Mouse (Mus musculus) layer of hippocampus, postnatal 36 days (tissue): ENCODE measurements at regions not wholly inside any gene's neighbourhood (a gene's known extent, or its start where the extent isn't known, plus 50 kb on each side); places are given as distances from the start of the nearest gene placed in this dataset.

Experiments used
- DNase-seq, 2 experiments: peaks; one replicate each; pipeline ENCODE4 v3.0.0; 2022

DNA sequence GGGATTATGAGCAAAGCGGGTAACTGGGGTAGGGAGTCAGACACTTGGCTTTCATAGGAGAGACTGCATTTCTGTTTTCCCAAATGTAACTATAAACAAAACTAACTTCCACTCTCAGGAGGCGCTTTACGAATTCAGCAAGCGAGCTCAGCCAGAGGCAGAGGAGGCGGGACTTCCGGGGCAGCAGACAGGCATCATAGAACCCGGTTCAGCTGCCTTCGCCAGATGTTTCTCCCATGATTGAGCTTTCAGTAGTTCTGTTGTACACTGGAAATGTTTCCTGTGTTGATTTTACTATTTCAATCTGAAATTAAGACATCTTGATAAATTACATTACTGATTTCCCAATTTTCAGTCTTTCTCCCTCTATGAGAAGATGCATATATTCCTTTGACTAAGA, 92.9 kb downstream of the Zfp365 start:
- DNase-seq, result no peak

DNA sequence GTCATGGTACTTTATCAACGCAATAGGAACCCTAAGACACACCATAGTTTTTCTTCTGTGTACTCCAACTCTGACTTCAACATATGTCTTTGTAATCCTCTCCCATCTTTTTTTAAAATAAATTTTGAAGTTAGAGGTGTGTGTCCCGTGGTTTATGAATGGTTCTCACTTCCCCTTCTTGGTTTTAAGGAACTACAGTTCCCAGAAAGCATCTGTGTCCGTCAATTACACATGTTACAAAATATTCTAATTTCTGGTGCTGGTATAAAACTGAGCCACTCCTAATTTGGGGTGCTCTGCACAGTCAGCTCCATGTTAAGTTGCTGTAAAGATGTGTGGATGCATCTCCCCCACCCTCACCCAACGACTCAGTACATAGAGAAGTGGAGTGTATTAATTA, 98.6 kb downstream of the Zfp365 start:
- DNase-seq, result no peak

DNA sequence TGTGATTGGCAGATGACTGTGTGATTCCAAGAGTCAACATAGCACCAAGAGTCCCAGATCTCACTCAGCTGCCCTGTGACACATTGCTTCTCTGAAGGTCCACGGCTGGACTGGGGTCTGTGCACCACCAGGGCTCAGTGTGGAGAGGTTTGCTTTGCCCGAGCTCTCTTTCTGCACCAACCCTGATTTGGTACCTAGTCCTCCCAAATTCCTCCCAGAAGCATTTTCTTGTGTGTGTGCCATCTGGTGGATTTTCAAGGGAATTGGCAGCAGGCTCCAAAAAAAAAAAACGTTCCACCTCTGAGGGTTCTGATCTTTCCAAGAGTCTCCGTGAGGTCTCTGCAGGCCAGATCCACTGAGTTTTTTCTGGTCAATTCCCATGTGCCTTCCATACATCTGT, 107.3 kb downstream of the Zfp365 start:
- DNase-seq, result peak; percentile 8 to 9

DNA sequence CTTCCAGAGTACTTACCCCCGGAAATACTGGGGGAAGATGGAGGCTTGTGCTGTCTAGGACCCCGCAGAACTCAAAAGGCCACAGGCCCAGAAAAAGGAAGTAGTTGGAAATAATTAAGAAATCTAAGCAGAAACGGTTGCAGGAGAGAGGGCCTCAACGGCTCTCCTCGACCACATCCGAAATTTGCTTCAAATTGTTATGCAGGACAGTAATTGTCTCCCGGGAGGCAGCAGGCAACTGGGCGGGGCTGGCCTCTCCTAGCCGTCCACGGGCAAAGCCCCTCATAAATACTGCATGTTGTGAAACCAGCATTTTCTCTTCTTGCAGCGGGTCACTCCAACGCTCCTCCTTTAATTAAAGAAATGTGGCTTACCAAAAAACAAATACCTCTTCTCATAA, 107.8 kb downstream of the Zfp365 start:
- DNase-seq, result no peak

DNA sequence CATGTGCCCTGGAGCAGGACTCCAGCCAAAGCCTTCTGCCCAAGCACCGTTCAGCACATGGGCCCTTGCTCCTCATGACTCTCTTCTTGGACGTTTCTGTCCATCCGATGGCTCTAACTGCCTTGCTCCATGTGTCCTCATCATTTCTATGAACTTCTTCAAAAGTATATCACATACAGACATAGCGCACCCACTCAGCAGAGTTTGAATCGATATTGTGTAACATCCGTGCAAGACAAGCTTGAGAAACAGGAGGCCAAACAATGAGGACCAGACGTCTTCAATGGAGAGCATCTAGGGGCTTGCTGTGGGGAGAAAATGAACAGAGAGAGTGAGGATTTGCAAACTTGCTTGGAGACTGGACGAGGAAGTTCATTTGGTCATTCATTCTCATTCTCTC, 110.3 kb downstream of the Zfp365 start:
- no peak for DNase-seq

DNA sequence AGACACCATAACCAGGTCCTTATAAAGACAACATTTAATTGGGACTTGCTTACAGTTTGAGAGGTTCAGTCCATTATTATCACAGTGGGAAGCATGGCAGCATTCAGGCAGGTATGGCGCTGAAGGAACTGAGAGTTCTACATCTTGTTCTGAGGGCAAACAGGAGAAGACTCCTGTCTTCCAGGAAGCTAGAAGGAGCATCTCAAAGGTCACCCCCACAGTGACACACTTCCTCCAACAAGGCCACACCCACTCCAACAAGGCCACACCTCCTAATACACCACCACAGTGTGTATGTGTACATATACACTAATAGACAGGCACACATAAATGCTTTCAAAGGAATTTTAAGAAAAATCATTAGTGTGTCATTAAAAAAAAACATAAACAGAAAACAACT, 110.8 kb downstream of the Zfp365 start:
- DNase-seq, result no peak

DNA sequence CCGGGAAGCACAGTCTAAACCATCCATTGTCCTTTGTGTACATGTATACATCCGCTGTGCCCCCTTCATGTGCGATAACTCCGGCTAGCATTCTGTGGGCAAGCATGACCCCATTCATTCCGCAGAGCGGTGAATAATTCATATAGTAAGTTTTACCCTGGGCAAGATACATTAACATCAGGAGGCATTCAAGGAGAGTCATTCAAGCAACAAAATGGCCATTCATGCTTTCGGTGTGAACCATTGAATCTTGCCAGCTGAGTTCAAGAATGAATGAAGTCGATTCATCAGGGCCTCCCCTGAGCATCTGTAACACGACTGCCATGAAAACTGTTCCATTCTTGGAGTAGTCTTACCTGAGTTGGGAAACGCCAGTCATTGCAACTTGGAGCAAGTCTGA, 113.5 kb downstream of the Zfp365 start:
- no peak for DNase-seq

DNA sequence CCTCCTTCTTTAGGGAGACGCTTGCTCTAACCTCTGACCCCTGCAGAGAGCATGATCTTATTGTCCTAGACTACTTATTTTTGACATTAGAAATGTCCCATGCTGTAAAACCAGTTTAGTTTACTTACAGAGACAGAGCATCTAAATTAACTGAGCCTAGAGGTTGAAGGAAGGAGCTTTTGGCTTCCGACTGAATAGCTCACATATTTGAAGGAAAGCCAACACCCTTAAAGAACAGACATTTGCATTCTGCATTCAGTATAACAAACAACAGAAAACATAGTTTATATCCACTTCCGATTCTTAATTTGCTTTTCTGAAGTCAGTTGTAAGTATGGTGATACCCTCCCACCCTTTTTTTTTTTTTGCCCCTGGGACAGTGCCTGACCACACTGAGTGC, 119.3 kb downstream of the Zfp365 start:
- no peak for DNase-seq

DNA sequence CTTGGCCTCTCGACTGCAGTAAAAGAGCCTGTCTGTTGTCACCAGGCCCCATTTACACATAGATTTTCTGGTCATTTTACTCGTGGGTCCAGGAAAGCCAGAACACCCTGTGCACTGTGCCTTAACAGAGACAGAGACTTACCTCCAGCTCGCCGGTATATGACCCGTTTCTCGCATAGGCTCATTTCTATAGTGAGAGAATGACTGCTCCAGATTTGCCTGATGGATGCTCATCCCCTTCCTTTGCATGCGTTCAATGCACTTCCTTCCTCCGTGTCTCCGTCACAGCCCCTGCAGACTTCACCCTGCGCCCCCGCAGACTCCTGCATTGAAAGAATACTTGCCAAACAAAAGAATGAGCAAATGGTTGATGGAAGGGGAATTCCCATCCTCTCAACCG, 122.8 kb downstream of the Zfp365 start:
- no peak for DNase-seq

DNA sequence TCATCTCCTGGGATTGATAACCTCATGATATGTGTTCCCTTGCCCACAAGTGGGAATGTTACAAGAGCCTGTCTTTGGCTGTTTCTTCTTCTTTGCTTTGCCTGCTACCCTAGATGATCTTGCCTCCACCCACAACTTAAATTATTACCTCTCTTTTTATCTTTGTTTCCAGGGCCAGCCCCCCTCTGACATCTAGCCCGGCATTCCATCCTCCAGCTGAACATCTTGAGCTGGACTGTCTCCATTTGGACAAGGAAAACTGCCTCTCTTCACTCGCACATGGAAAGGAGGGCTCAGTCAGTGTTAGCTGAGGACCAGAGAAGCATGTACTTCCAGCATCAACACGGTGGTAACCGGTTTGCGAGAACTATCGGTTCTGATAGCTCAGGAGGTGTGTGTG, 124.3 kb downstream of the Zfp365 start:
- no peak for DNase-seq

DNA sequence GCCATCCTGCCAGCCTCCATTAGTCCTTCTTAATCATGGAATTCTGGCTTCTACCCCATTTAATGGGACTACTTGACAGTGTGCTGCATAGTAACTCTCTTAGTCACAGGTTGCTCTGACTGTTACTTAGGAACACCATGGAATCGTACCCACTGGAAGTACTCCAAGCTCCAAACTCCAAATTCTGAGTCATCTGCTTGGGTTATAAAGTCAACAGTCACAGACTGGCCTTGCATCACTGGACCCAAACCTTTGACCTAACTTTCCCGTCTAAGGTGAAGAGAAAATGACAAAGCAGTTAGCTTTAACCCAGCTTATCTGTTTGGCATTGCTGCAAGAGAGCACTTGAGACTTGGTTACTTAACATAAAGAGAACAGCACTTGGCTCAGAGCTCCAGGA, 126.9 kb downstream of the Zfp365 start:
- no peak for DNase-seq

DNA sequence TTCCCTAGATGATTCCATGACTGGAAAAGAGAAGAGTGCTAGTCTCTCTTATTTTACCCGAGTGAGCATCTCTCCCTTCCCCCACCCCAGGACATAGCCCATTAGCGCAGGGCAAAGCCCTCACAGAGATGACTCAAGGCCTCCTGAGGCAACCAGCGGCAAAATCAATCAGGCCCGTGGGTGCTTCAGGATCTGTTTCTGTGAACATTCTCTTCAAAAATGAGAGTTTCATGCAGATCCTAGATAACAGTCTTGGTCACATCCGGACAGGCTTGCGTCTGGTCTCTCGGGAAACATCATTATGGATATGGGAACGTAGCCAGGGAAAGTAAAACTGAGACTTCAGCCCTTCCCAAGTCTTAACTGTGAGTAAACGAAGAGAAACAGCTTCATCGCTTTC, 134.1 kb downstream of the Zfp365 start:
- DNase-seq, result no peak

DNA sequence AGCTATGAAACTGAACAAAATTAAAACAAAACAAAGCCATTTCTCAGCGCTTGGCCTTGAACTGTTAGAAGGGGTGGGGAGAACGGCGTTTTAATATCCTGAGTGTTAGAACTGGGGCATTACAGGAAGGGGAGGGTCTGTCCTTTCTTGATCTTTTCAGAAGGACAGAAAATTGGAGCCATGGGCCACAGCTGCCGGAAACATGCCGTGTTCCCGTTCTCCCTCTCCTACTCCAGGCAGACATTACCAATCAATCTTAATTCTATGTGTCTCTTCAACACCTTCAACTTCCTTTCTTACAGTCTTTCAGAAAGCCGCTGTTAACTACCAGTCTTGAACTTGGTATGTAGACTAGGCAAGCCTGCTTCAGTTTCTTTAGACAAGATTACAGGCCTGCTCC, 134.7 kb downstream of the Zfp365 start:
- no peak for DNase-seq

DNA sequence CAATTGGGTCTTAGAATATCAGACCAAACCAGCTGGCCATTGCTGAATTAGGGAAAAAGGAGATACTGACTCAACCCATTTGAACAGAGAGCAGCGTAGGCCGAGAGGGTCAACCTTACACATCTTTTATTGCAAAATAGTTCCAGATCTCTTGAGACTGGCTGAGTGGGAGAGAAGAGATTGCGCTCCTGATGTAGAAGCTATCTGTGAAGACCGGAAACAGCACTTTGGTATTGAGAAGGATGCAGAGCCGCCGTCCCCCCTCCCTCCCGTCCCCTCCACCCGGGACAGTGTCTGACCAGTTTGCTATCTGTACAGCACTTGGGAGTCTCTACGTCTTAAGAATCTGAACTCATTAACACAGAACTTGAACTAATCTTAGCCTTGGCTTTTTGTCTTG, 135.6 kb downstream of the Zfp365 start:
- no peak for DNase-seq

DNA sequence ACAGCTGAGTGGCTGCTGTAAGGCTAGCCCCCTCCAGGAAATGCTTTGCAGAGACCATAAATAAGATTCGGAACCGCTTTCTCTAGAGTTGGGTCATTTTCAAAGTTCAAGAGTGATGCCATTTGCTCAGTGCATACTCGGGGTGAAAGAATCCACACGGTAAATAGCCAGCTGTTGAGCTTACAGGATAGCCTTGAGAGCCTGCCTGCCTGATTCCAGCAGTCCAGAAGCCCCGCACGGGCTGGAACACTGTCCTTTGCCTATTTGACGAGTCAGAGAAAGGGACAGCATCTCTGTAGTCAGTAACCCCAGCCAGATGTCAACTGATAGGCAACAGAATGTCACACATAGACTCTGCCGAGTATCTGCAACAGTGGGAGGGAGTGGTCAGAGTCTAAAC, 140.7 kb downstream of the Zfp365 start:
- no peak for DNase-seq

DNA sequence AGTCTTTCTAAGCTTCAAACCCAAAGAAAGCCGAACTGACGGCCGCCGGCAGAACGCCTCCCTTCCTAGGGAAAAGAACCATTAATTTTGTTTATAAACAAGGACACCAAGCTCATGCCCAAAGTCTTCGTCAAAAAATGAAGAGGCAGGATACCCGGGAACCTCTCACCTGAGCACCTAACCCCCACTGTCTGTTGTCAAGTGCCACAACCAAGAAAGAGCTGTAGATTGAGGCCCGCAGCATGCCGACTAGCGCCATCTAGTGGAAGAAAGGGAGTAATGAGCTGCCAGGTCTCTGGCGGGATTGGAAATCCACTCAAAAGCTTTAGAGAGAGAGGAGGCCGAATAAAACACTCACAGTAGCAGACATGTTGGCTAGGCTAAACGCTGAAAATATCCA, 146.4 kb downstream of the Zfp365 start:
- peak; percentile 23 to 25 for DNase-seq

DNA sequence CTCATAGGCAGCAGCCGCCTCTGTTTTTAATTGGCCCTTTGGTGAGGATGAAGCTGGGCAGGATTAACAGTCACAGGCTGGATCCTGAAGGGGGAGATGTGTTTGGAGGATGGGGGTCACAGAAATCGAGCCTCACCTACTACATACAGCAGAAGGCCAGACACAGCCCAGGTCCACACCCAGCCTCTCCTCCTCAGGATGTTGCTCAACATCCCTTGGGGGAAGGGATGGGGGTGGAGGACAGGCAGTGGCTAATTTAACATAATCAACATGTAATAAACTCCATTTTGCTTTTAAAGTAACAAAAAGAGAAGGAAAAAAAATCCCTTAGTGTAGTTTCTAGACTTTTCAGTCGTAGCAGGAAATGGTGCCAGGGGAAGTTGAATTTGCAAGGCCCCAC, 152.0 kb downstream of the Zfp365 start:
- no peak for DNase-seq

DNA sequence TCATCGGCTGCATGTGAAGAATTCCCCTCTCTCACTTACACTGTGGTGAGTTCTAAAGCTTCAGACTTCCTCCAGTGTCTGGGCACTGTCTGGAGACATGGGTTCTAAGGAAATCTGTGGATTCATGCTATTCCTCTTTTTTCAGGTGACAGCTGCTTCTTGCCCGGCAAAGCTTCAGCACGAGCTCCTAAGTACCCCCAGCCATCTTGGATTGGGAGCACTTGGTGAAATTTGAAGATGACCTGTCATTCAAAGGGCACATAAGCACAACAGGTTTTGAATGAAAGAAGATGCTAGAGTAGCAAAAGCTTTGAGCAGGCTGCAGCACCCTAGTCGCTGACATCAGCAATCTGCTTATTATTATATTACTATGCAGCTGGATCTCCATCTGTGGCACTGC, 164.3 kb downstream of the Zfp365 start:
- no peak for DNase-seq

DNA sequence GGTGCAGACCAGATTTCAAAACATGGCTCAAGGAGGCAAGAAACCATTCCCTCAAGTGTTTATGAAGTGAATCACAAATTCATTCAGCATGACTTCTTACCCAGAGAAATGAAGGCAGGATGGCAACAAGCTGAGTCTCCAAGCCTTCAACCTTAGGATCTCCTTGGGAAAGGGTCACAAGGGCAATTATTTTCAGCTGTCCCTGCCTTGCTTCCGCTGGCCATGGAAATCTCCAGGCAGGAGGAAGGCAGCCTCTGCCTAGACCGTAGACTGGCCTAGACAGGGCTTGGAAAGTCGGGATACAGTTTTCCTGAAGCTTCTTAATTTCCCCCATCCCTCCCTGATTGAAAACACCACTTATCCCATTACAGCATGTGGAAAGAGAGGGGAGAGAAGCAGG, 165.0 kb downstream of the Zfp365 start:
- DNase-seq, result no peak

DNA sequence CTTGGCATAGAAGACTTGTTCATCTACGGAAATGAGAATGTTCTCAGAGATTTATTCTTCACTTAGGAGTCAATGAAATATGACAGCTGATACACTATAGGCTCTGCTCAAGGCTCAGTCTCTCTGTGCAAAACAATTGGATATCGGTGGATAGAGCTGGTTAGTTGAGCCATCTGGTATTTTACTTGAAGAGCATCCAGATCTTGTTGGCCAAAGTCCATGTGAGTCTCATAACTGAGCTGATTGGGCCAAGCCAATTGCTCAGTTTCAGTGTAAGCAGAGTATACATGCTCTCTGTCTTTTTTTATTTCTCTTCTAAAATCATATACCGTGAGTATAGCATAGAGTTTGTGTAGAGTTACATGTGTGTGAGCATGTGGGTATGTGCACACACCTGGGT, 166.3 kb downstream of the Zfp365 start:
- DNase-seq, result peak in 1 of 2 experiments; percentile 21

DNA sequence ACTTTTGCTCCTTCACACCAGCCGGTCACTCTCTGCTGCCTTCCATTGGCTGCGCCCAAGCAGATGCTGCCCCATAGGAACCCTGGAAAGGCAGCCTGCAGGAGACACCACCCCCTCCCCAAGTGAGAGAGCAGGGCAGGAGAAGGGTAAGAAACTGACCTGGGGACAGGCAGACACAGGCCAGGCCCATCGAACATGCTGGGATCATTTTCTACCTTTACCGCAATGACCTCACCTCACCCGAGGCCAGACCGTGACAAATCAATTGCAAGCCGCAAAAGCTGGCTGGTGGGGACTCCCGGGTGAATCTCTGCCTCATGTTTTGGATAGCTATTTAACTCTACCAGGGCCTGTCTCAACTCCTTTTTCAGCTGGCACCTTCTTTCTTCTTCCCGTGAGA, 168.9 kb downstream of the Zfp365 start:
- no peak for DNase-seq

DNA sequence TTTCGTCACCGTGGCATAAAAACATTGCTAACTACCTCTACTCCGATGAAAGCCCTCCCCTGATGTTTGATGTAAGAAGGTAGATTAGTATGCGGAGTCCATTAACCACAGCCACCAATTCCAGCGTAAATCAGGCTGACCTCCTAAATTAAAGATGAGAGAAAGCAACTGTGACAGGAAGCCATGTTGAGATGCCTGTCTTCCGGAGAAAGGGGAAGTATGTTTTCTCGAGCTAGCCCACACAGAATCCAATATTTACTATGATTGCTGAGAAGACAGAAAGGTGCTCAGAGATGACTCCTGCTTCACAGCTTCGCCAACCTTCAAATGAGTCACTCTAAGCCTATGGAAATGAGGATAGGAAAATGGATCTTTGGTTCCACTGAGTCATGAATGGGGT, 169.6 kb downstream of the Zfp365 start:
- DNase-seq, result no peak

DNA sequence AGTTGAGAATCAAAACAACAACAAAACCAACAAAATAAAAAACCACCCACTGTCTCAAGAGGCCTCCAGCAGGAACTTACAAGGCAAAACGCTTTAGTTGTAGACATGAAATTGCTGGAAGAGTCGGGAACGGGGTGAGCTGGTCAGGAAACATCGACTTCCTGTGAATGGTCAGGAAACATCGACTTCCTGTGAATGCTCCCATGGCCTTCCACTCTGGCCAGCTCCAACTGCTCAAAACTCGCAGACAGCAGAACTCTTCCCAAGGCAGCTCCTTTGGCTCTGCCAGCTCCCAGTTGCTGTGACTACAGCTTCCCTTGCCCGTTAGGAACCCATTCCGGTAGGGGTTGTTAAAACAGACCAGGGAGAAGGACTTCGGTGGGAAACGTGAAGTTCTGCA, 170.2 kb downstream of the Zfp365 start:
- no peak for DNase-seq

DNA sequence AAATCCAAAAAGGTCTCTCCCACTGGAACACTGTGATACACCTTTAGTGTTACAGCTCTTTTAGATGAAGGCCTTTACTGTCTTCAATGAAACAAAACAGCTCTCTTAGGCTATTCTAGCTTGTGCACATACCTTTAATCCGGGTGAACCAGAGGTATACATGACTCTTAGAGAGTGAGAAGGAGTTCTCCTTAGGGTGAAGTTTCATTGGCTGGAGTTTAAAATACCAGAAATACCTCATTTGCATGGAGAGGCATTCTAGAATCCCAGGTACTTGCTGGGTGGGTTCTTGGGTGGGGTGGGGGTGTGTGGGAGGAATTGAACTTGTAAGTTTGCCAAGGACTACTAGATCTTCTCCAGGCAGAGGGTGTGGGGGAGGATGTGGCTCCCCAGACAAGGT, 173.3 kb downstream of the Zfp365 start:
- DNase-seq, result no peak

DNA sequence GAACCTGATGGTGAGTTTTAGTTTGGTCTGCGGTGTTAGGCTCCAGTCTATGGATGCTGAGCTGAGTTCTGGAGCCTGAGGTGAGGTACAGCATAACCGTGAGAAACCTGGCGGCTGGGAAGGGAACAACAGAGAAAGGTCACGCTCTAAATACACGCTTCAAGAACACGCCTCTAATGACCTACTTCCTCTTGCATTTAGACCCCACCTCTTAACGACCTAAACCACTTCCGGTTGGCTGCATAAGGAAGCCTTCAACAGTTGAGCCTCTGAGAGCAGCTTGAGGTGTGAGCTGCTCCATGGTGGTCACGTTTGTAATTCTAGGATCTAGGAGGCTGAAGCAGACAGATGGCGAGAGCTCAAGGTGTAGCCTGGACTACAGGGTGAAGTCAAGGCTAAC, 175.8 kb downstream of the Zfp365 start:
- DNase-seq, result no peak

DNA sequence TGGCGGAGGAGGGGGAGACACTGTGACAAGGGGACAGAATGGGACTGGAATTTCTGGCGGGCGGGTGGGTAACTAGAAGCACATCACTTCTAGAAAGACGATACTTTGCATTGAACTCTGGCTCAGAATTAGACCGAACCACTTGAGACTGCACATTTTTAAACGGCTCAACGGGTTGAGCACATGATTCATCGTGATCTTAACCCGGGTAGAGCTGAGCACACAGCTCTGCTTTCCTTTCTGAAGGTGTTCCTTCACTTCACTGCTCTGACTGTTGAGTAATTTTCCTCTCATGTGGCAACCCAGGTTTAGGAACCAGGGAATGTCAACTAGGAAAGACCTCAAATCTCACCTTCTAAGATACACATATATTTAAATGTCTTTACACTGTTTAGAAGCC, 180.9 kb downstream of the Zfp365 start:
- DNase-seq, result no peak
